Mouse (Mus musculus) effector memory CD4-positive, alpha-beta T cell, adult 7 months (primary cell): ENCODE data around the gene Morn4. TPM values are rescaled to one million over a fixed set of nuclear protein-coding genes. Genes with fewer than 3 reads are reported as not detected.

Experiments used
- polyA plus RNA-seq: library from polyadenylated mRNA; unstranded; fragments of 100-300 nt; shearing (Covaris generic); gene quantifications from one replicate; pipeline ENCODE4 v1.2.1, GENCODE M21; 2017

Morn4 gene
- 0.69 TPM for polyA plus RNA-seq

DNA sequence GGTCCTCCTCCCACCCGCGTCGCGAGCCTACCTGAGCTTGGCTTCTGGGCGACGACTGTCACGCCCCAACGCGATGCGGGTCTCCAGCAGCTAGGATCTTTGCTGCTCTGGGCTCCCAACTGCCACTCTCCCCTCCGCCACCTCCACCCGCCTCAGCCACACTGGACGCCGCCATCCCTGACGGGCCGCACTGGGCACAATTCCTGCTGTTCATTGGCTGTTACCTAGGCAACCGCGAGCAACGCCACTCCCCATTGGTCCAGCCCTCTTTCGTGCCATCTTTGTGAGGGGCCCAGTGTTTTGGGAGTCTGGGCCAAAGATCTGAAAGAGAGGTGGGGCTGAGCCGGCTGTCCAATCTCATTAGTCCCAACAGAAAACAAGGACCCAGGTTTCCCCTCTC, at the start of gene Morn4:
TSS of gene Morn4 (minus strand) at position 192 of the 400 bp plus-strand sequence.

DNA sequence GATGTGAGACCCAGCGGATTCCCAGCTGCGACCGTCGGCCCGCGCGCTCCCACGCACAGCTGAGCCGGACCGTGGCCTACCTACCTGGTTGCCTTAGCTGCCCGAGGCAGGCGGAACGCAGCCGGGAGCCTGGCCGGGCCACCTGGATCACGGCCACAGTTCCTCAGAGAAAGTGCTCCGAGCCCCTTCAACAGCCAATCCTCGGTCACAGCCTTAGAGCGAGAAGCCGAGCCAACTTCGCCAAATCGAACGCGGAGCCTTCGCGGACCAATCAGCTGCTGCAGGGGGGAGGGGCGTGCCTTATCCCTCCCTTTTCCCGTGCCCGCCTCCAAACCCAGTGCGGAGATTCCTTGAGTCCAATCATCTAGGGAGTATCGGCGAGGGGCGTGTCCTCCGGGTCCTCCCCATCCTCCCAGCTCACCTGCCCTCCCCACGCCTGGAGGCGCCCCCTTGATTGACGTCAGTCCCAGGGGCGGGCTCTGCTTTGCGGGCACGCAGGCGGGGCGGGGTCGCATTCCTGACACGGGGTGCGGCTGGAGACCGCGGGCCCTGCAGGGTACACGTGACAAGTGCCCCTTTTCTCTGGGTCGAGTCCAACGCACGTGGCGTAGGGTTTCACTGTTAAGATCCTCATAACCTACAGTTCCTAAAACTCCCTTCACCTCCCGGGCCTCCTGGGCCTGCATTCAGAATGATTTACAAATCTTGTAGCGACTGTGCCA, 42.8 kb upstream of the Morn4 start, which contains the start of gene Avpi1:
TSS of gene Avpi1 (minus strand) at position 273 of the 722 bp plus-strand sequence.

DNA sequence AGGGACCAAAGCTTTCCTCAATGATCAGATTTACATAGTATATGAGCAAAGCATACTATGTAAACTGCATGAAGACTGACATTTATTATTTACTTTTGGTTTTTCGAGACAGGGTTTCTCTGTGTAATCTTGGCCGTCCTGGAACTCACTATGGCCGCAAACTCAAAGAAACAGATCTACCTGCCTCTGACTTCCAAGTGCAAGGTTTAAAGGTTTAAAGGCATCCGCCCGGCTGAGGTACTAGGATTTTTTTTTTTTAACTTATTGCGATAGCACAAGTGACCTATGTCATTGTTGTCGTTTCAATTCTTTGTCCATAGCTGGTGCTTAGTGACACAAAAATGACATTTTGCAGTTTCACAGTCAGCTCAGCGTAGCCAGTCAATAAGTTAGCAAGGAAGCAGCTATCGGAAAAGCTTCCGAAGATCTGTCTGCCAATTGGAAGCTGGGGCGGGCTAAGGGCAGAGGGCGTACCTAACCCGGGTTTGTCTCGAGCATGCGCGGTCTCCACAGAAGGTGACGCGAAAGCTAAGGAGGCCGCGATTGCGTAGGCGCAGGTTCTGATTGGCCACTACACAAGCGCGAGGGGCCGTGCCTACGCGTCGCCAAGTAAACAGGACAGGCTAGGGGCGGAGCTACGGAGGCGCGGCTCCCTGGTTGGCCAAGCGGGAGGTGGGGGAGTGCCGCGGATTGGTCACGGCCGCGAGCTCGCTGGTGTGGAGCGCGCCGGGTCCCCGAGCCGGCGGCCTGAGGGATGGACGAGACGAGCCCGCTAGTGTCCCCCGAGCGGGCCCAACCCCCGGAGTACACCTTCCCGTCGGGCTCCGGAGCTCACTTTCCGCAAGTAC, 3.8 kb upstream of the Morn4 start, which contains the start of gene Pi4k2a:
TSS of gene Pi4k2a (plus strand) at position 723 of the 848 bp plus-strand sequence.

DNA sequence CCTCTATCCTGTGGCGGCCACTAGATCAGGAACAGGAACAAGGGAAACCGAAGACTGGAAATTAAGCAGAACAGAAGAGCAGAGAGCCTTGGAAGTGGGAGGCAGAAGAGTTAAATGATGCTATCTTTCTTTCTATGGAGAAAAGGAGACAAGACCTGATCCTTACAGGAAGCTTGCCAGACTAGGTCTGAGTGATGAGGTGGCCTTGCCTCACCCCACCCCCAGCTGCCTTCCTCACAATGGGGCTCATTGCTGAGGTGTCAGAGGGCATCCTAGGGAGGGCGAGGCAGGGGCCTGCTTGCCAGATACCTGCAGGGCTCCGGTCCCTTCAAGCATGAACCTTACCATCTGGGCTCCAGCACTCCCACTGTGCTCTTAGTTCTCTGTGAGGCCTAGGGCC, 34.2 kb downstream of the Morn4 start, which contains the start of gene 4933411K16Rik:
TSS of gene 4933411K16Rik (plus strand) at position 301 of the 400 bp plus-strand sequence.

DNA sequence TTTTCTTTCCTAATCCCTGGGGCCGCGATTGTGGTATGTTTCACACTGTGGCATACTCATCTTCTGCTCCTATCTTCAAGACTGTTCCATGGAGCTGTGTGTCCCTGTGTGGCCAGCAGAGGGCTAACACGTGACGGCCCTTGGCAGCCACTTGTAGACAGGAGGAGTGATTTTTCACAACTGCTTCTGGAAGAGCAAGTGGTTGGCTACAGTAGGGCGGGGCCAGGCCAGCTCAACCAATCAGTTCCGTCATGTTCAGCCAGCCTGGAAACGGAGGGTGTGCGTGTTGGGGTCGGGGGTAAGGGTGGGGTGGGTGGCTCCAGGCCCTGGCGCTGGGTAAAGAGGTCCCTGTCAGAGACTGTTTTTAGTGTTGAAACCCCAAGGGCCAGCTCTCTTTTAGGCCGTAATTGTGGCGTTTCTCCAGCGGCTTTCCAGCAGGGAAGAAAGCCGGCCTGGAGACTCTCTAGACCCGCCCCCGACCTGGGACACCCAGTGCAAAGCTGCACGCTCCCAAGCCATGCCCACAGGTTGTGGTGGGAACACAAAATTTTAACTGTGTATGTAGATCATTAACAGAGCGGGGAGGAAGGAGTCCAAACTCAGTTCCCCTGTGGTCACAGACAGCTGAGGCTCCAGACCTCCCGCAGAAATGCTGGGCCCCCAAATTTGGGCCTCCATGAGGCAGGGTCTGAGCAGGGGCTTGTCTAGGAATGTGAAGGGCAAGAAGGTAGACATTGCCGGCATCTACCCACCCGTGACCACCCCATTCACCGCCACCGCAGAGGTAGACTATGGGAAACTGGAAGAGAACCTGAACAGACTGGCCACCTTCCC, 40.7 kb downstream of the Morn4 start, which contains the start of gene Hoga1:
TSS of gene Hoga1 (plus strand) at position 342 of the 834 bp plus-strand sequence.

DNA sequence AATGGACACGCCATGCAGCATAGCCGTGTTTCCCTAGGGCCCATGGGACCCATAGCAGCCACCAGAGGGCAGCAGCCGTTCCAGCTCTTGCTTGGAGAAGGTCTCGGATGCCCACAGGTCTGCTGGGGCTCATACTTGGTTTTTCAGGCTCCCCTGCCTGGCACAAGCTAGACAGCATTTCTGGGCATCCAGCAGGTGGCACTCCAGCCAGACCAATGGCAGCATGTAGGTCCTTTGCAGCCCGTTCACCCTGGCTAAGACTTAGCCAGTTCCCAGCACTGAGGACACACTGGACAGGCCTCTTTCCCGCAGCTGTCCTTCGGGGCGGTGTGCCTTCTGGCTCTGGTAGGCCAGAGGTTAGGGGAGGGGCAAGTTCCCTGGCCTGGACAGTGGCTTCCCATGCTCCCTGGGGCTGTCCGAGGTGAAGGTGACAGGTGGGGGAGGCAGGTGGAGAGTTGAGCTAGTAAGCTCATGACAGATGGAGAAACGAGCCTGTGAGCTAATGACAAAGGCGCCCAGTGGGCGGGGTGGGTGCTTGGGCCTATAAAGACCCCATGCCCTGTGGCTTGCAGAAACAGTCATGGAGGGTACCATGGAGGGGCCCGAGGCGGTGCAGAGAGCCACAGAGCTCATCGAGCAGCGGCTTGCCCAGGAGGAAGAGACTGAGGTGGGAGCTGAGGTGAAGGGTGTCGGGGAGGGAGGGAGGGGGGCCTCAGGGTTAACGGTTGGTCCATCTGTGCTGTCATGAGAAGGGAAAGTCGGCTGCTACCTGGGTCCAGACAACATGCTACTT, 50.5 kb downstream of the Morn4 start, which contains the start of gene Ankrd2:
TSS of gene Ankrd2 (plus strand) at position 545 of the 793 bp plus-strand sequence.

Other genes starting within 250 kb of the Morn4 start
- gene Frat2, start 238.2 kb downstream of the Morn4 start, polyA plus RNA-seq, result 69.2 TPM
- 30.7 TPM for gene Rrp12, start 190.2 kb downstream of the Morn4 start, polyA plus RNA-seq
- 146 TPM for gene Pgam1, start 174.4 kb downstream of the Morn4 start, polyA plus RNA-seq
- gene Exosc1, start 152.9 kb downstream of the Morn4 start, polyA plus RNA-seq, result 64.2 TPM
- 35.3 TPM for gene Zdhhc16, start 152.9 kb downstream of the Morn4 start, polyA plus RNA-seq
- gene Mms19, start 105.2 kb downstream of the Morn4 start, polyA plus RNA-seq, result 59.3 TPM
- gene Ubtd1, start 104.6 kb downstream of the Morn4 start, polyA plus RNA-seq, result 4.7 TPM
- not detected for gene Ankrd2, start 50.4 kb downstream of the Morn4 start, polyA plus RNA-seq
- gene Hoga1, start 40.7 kb downstream of the Morn4 start, polyA plus RNA-seq, result 0.23 TPM
- not detected for gene 4933411K16Rik, start 34.1 kb downstream of the Morn4 start, polyA plus RNA-seq
- gene Pi4k2a, start 4.1 kb upstream of the Morn4 start, polyA plus RNA-seq, result 59.8 TPM
- gene Avpi1, start 42.7 kb upstream of the Morn4 start, polyA plus RNA-seq, result 26.1 TPM
- gene Marveld1, start 61.0 kb upstream of the Morn4 start, polyA plus RNA-seq, result 15.8 TPM
- gene Zfyve27, start 77.6 kb upstream of the Morn4 start, polyA plus RNA-seq, result 56.3 TPM
- gene Sfrp5, start 115.9 kb upstream of the Morn4 start, polyA plus RNA-seq, result not detected
- not detected for gene Golga7b, start 161.2 kb upstream of the Morn4 start, polyA plus RNA-seq